Mouse (Mus musculus) erythroid progenitor cell, adult 5-6 weeks (primary cell): Measurements from ENCODE around the gene Emilin3. TPM values are rescaled to one million over a fixed set of nuclear protein-coding genes. Genes with fewer than 3 reads are reported as not detected.
"Not testable (repeated sequence)": the region's sequence is repeated elsewhere in the genome, so short reads cannot be mapped to it uniquely, and the experiment has no call there.

ENCODE experiments used
- ATAC-seq: replicated peaks from 2 replicates; pipeline ENCODE4 v1.8.0; 2016; ENCODE audit warnings: moderate number of reproducible peaks, mild to moderate bottlenecking, moderate TSS enrichment, inconsistent platforms; ENCODE audit not compliant: poor library complexity, low FRiP score, severe bottlenecking
- total RNA-seq, 2 experiments: library from RNA; stranded (forward) in 1 of 2; stranded (reverse) in 1 of 2; fragments of 150-400 nt in 1 of 2; fragments of 186-747, 209-891 nt in 1 of 2; gene quantifications; 2 replicates each; pipeline versions ENCODE4 v1.2.3 to v1.2.4; 2015 to 2017; ENCODE audit warnings: low replicate concordance in 2 of 2

Emilin3 gene
- total RNA-seq (2015; ENCODE audit: low replicate concordance) (not detected in 2 replicates), total RNA-seq (2017; ENCODE audit: low replicate concordance) (not detected in 2 replicates)

DNA sequence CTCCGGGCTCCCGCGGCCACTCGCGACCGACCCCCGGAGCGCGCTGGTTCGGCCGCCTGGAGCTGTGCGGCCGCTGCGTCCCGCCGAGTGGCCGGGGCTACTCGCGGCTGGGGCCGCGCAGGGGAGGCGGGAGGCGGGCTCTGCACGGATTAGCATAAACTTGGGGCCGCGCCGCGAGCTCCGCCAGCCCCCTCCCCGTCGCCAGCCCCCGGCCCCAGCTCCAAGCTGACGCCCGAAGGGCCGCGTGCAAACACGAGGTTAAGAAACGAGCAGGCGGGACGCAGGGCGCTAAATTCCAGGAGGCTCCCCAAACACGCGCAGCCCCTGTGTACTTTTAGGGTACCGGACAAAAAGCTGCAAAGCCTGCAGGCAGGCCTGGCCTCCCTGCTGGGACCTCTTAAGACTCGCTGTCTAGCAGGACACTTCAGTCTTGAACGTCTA is at the start of gene Emilin3:
TSS of gene Emilin3 (minus strand) at position 98 of the 441 bp plus-strand sequence.
- no peak for ATAC-seq

DNA sequence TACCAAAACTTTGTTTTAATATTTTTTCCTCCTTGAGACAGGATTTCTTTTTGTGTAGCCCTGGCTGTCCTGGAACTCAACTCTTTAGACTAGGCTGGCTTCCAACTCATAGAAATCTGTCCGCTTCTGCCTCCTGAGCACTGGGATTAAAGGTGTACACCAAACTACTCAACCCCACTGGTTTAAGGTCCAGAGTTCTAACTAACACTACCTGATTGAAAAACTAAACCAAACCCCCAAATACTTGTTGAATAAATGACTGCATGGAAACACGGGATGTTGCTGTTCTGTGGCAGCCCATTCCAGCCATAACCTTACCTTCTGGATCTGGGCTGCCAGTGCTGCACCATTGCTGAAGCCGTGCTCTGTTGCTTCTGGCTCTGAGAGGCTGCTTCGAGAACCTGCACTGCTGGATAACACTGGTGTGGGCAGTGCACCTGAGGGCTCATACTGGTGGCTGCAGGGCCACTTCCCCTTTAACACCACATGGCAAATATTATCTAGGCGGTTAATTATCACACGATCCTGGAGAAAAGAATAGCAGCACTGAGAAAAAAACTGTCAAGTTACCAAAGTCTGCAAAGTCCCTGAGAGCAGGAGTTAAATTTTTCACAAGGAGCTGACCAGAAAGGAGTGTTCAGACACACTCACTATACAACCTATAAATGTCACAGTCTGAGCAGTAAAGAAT is 49.0 kb upstream of the Emilin3 start:
- ATAC-seq, result no peak

GRCm38 (mm10) chr2:160959901-160960300 is 47.8 kb upstream of the Emilin3 start:
- no peak for ATAC-seq

- no peak for ATAC-seq
Measured at GRCm38 (mm10) chr2:160958737-160959136, 46.6 kb upstream of the Emilin3 start.

GRCm38 (mm10) chr2:160957801-160958200 is 45.7 kb upstream of the Emilin3 start:
- ATAC-seq, result not testable (repeated sequence)

DNA sequence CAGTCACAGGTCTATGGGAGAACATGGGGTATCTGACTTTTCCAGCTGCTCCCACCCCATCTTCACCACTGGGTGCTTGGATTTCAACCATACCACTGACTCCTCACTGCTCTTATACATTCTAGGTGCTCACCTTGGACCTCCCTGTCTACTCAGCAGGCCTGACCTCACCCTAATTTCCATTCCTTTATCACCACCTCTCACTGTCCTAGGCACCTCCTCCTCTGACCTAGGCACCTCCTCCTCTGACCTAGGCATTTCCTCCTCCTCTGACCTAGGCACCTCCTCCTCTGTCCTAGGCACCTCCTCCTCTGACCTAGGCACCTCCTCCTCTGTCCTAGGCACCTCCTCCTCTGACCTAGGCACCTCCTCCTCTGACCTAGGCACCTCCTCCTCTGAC is 45.2 kb upstream of the Emilin3 start:
- not testable (repeated sequence) for ATAC-seq

- no peak for ATAC-seq
Measured at GRCm38 (mm10) chr2:160955331-160955730, 43.2 kb upstream of the Emilin3 start.

- no peak for ATAC-seq
Measured at GRCm38 (mm10) chr2:160954541-160954940, 42.4 kb upstream of the Emilin3 start.

DNA sequence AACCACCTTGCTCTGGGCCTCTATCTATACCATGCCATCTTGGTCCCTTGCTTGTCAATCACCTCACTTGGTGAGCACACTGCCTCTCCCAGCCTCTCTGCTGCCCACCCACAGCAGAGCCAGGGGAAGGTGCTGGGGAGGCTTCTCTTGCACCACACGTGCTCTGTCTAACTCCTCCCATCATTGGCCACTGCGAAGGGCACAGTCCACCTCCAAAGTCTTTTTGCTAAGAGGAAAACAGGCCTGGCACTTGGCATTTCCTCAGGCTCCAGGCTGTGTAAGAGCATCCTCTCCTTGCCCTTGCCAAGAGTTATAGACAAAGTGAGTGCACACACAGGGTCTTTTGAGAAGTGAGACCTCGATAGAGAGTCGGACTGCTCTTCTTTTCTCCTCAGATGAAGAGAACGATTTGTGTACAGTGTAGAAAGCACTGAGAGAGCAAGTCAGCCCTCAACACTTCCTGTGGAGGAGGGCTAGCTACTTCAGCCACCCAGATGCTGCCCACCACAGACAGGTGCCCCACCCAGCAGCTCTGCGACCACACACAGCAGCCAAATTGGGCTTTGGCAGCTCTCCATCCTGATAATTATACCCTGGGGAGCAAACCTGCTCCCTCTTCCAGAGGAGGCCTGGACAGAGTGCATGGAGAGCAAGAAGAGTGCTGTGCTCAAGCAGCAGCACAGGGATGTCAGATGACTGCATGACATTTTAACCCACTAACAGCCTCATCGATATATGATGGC is 41.2 kb upstream of the Emilin3 start:
- ATAC-seq, result no peak

- no peak for ATAC-seq
Measured at GRCm38 (mm10) chr2:160951595-160951994, 39.5 kb upstream of the Emilin3 start.

DNA sequence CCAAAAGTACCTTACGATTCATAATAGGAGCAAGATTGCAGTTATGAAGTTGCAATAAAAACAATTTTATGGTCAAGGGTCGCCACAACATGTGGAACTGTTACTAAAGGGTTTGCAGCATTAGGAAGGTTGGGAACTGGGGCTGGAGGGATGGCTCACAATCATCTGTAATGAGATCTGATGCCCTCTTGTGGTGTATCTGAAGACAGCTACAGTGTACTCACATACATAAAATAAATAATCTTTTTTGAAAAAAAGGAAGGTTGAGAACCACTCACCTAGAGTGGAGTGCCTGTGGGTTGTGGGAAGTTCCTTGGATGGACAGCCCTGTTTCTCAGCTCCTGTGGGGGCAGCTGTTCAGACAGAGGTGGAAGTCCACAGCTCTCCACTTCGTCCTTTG is 30.3 kb upstream of the Emilin3 start:
- no peak for ATAC-seq

DNA sequence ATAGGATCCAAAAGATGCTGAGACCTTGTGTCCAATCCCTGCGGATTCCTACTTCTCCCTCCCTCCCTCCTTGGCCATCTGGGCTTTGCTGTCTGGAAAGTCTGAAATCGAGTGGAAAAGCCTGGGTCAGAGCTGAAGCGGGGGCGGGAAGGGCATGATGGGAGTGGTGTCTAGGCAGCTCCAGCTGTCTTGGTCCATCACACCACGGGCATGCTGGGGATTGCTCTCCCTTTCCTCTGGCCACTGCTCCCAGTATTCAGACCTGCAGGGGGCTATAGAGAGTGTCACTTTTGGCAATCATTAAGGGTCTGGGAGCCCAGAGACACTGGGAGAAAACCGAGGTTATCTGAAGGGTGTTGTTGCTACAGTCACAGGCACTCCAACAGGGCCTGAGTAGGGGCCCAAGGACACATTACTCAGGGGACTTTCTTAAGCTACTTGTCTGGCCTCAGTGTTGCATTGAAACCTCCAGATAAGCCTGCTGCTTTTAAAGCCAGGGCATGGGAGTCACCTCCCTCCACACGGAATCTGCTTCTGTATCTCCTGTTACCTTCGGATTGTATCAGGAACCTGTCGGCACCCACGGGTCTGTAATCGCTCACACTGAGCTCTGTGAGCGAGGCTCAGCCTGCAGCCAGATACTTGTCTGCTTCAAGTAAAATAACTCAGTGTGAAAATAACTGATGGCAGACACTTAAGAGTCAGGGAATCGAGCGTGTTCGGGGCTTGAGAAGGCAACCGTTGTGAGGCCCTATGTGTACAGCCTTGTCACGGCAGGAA is 29.0 kb upstream of the Emilin3 start:
- ATAC-seq, result no peak

DNA sequence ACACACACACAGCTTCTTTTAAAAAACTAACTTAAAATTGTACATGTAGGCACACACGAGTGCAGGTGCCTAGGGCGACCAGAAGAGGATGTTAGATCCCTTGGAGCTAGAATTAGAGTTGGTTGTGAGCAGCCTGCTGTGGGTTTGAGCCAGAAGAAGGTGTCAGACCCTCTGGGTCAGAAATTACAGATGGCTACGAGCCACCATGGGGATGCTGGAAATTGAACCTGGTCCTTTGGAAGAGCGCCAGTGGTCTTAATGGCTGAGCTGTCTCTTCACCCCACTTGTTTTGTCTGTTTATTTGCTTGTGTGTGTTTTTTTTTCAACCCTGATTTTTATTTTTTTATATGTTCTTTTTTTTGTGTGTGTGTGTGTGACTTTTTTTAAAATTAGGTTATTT is 22.3 kb upstream of the Emilin3 start:
- ATAC-seq, result no peak

DNA sequence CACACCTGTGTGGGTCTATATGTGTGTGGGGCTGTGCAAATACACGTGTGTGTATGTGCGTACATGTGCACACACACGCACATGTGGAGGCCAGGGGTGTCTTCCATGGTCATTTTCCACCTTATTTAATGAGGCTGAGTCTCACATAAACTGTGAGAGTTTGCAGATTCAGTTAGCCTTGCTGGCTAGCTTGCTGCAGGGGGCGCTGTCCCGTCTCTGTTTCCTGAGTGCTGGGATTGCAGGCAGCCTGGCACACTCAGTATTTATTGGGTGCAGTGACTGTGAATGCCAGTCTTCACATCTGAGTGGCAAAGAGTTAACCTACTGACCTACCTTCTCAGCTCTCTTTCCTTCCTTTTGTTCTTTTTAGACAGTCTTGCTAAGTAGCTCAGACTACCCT is 21.8 kb upstream of the Emilin3 start:
- no peak for ATAC-seq

DNA sequence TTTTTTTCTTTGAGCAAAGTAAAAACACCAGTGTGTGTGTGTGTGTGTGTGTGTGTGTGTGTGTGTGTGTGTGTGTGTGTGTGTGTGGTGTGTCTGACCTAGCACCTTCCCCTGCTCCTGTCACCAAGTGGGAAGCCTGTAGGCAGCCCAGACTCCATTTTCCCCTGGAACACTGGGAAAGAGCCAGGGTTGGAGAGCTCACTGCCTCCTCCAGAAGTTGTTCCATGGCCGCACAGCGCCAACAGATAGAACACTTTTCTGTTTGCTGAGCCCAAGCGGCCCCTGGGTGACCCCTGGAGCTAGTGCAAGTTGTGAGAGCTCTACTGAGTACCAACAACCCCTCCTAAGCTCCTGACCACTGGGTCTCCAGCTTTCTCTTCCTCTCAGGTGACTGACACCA is 20.9 kb upstream of the Emilin3 start:
- ATAC-seq, result no peak

GRCm38 (mm10) chr2:160932325-160932724 is 20.2 kb upstream of the Emilin3 start:
- no peak for ATAC-seq

DNA sequence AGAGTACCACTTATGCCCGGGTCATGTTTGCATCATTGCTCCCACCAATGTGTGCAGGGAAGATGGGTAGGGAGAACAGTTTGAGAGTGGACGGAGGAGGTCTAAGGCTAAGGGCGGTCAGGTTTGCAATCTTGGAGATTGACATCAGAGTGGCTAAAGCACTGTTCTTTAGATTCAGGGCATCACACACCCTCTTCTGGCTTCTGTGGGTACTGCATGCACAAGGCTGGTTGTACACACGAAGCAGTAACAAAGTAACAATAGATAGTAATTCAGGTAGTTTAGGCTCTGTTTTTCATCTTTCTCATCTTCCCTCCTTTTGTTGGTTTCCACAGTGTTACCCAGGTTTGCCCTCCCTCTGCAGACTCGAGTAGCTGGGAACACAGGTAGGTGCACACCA is 19.2 kb upstream of the Emilin3 start:
- ATAC-seq, result no peak

GRCm38 (mm10) chr2:160925203-160925602 is 13.1 kb upstream of the Emilin3 start:
- no peak for ATAC-seq

DNA sequence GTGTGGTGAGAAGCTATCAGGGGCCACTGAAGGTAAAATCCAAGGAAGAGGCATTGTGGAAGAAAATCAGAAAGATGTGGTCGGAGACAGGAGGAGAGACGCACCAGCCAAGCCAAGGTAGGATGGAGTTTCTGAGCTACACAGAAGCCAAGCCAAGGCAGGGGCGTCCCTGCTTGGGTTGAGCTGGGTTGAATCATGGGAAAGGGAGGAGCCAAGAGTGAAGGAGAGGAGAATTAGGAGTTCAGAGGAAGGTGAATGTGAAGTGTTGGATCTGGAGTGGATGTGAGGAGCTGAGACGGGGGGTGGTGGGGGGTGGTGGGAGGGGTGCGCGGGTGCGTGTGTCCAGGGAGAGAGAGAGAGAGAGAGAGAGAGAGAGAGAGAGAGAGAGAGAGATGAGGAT is 9.2 kb upstream of the Emilin3 start:
- no peak for ATAC-seq

GRCm38 (mm10) chr2:160918930-160919215 is 6.7 kb upstream of the Emilin3 start:
- ATAC-seq, result no peak
